Mouse (Mus musculus) C2C12 (cell line): ENCODE data around the gene Olfr224.

ENCODE experiments used
- CEBPB ChIP-seq: IDR thresholded peaks from one replicate; pipeline ENCODE4 v1.6.1; 2011; ENCODE audit warnings: low read depth, mild to moderate bottlenecking, control low read depth, moderate library complexity
- CTCF ChIP-seq: IDR thresholded peaks from one replicate; pipeline ENCODE4 v1.5.1; 2011; ENCODE audit not compliant: control insufficient read depth, insufficient read depth, insufficient read length
- MYOD1 ChIP-seq: IDR thresholded peaks from one replicate; pipeline ENCODE4 v1.6.1; 2011; ENCODE audit warnings: low read depth; ENCODE audit not compliant: control insufficient read depth, insufficient read length
- USF1 ChIP-seq: IDR thresholded peaks from one replicate; pipeline ENCODE4 v1.6.1; 2011; ENCODE audit warnings: low read depth, mild to moderate bottlenecking, control low read depth, moderate library complexity

DNA sequence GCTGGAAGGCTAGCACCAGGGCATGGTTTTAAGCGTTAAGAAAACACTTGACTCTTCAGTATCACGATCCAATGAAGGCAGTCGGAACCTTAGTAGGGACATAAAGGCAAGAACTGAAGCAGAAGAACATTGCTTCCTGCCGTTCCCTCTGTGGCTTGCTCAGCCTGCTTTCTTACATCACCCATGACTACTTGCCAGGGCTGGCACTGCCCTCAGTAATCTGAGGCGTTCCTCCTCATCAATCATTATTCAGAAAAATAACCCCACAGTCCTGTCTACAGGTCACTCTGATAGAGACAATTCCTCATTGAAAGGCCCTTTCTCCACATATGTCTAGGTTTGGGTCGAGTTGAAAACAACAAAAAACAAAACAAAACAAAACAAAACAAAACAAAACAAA lies 36.7 kb upstream of the Olfr224 start:
- no peak for TF ChIP-seq CTCF
- TF ChIP-seq USF1: no peak
- no peak for TF ChIP-seq CEBPB
- no peak for TF ChIP-seq MYOD1
